Mouse (Mus musculus) adrenal gland, postnatal 4 days (tissue): ENCODE measurements around the gene Chrm4. TPM values are rescaled to one million over a fixed set of nuclear protein-coding genes. Genes with fewer than 3 reads are reported as not detected.

Experiments used
- DNase-seq, 2 experiments: peaks; one replicate each; pipeline ENCODE4 v3.0.0; 2021 to 2022; ENCODE audit warnings: low spot score in 2 of 2, mixed read lengths in 2 of 2
- microRNA-seq: library from miRNA; unstranded; fragments of <30 nt; microRNA quantifications from one replicate; pipeline ENCODE4 v1.2.0, GENCODE M21; 2021
- total RNA-seq, 2 experiments: library from RNA; stranded (reverse); gene quantifications; 2 replicates each; pipeline ENCODE4 v1.2.3; 2021

Chrm4 gene
- total RNA-seq, 2 experiments from 2014 or later = 0.34 to 0.42 TPM

DNA sequence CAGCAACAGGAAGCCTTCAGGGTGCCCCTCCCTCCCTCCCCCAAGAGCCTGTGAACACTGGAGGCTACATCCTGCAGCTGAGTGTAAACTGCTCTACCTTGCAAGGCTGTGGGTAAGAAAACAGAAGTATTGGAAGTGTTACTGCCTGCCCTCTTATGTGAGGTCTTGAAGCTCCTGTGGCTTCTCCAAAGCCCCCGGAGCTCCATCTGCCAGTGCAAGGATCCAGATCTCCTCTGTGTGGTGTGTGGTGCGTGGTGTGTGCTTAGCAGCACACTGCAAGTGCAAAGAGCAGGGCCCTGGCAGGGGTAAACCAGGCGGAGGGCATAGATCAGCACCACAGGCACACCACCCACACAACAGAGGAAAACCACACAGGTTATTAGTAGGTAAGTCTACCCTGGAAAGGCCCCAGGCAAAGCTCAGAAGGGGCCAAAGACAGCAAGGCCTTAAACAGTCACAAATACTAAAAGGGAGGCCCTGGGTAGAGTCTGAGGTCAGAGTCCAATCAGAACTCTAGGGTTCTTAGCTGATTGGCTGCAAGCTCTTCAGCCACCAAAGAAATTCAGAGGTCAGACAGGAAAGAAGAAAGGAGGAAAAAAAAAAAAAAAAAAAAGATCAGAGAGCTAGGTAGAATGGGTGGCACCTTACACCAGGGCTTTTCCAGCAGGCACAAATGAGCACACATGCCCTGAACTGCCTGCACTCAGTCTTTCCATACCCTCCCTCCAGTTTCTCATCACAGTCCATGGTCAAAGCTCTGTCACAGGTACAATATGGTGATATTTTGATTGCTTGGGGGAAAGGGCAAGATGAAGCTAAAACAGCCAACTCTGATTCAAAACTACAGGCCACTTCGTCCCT is 35.1 kb downstream of the Chrm4 start:
- DNase-seq = no peak

DNA sequence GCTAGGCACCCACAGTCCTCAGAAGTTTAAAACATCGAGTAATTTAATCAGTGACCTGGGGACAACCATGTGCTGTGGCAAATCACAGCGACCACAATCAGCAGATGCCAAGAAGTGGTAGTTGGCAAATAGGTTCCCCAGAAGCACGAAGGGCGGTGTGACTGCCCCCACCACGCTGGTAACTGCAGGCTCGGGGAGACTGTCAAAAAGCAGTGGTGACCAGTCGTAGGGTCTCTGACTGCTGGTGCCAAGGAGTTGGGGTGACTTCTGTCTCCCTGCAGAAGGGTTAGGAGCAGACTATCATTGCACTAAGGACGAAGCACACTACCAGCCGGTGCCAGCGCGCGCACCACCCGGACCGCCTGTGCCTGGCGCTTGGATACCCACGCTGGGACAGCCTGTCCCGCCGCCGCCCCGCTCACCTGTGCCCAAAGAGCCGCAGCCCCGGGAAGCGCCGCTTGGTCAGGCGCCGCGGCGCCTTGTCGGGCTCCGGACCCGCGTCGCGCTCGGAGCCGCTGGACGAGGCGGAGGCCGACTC is 35.9 kb downstream of the Chrm4 start:
- no peak for DNase-seq

DNA sequence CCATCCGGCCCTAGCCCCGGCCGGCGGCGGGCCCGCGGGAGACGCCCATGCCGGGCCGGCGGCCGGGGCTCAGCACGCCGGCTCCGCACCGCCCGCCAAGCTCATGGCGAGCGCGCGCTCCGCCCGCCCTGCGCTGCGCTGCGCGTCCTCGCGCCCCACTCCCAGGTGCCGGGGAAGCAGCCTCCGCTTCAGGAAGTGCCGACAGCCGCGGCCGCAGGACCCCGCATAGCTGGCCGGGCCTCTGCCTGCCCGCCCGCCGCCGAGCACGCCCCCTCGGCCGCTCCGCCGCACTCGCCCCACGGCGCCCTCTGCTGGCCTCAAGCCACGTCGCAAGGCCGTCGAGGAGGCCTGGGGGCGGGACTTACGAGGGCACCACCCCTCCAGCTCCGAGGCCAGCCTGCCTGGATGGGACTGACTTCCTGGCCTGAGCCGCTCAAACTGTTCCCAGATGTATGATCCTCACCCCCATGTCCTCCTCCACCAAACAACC is 36.4 kb downstream of the Chrm4 start:
- peak; percentile 96 to 98 for DNase-seq

DNA sequence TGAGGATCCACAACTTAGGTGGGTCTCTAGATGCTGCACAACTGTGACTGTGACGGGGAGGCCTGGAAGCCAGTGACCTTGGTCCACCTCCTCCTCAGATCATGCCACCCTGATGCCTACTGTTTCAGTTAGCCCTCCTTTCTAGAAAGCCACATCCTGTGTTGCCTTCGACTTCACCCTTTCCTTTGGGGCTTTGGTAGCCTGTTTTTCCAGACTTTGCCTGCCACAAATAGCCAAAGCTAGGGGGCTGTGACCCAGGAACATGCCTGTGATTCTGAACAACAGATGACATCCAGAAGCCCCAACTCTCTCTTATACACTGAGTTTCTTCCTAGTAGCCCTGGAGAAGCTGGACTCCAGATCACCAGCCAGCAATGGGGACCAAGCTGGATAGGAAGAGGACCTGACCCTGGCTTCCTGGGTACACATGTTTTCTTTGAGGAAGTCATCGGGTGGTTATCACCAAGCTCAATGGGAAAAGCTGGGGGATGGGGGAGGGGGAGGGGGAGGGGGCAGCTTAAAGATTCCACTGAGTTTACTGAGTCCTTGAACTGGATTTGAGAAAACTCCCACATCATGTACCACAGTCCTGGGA is 37.7 kb downstream of the Chrm4 start:
- no peak for DNase-seq

DNA sequence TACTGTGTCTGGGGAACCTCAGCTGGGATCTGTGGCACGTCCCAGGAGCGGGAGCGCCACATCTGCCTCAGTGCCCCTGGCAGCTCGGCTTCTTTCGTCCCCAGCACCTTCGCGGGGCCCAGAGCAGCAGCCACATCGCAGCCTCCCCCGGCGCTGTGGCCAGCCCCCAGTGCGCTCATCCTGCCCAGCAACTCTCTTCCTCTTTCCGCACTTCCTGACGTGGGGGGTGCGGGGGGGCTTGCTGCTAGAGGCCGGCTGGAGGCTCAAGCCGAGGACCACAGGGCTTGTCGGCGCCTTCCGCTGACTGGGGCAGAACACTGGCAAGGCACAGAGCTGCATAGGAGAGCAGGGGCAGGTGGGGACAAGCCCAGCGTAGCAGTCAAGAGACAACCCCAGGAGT is 38.4 kb downstream of the Chrm4 start:
- DNase-seq = no peak

DNA sequence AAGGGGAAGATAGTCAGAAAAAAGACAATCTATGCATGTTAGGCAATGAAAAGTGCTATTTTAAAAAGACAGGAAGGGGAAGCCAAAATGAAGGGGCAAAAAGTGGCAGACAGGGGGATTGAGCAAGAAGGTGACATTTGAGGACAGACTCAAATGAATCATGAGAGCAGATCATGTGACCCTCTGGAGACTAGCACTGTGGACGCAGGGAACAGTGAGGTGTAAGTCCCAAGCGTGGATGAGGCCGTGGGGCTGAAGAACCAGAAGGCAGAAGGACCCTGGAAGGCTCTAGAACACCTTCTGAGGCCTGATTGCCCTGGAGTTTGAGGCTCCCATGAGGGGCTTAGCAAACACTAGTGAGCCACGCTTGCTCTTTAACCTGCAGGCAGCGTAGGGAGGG is 39.3 kb downstream of the Chrm4 start:
- DNase-seq = no peak

DNA sequence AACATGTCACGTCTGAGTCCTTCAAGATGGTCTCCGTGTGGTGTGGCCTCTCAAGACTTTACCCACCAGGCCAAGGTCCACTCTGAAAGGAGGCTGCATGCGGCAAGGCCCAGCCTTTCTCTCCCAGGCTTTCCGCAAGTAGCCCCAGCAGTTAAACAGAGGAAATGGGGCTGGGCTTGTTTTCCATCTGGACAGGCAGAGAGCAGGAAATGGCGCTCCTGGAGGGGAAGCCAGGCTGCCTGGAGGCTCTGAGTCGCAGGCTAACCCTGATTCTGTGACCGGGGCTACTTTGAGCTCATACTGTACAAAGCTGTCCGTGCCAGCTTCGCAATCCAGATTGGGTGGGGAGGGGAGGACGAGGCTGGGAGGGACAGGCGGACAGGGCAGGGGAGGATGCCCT is 40.9 kb downstream of the Chrm4 start:
- no peak for DNase-seq

DNA sequence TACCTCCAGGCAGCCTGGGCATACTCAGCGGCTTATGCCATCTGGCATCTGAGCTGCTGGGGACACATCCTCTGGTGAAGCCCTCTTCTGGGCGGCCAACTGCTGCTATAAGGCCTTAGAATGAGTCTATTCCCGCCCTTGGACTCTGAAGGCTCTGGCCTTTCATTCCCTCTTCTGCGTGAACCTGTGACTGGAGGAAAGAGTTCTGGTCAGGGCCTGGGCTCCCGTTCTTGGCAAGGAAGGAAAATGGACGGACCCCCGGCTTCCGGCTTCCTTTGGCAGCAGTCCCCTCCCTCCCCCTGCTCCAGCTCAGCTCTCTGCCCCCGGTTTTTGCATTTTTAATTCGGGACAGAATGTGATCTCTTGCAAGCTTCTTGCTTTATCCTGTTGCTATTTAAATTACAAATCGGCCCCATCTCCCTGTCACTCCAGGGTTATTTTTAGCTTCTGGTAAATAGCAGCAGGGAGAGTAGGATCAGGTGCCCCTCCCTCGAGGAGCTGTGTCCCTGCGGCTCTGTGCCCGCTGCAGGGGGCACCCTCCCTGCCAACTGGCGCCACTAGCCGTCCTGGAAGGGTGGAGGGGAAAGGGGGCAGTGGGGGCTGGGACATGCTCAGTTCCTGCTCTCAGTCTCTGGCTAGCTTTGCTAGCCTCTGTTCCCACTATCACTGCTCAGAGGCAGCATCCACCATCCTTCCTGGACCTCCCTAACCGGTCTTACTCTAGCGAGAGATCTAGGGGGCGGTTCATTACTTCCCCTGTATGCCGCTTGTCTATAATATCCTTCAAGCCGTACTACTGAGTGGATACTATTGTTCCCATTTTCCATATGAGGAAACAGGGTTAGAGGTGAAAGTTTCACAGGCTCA is 44.4 kb downstream of the Chrm4 start:
- no peak for DNase-seq

DNA sequence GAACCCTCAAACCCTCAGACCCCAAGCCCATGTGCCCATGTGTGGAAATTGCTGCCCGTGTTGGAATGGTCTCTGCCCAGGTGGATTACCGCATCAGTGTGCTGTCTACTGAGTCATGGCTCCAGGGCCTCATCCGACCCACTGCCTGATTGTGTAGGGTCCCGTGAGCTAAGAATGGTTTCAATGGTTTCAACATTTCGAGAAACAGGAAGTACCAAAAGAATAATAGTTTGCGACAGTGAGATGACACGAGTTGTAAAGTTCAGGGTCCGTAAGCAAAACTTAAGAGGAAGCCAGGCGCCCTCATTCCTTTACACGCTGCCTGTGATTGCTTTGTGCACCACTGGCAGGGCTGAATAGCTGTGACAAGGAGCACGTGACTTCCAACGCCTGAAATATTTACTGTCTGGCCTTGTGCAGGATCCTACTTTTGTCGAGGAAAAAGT is 45.1 kb downstream of the Chrm4 start:
- DNase-seq = no peak

DNA sequence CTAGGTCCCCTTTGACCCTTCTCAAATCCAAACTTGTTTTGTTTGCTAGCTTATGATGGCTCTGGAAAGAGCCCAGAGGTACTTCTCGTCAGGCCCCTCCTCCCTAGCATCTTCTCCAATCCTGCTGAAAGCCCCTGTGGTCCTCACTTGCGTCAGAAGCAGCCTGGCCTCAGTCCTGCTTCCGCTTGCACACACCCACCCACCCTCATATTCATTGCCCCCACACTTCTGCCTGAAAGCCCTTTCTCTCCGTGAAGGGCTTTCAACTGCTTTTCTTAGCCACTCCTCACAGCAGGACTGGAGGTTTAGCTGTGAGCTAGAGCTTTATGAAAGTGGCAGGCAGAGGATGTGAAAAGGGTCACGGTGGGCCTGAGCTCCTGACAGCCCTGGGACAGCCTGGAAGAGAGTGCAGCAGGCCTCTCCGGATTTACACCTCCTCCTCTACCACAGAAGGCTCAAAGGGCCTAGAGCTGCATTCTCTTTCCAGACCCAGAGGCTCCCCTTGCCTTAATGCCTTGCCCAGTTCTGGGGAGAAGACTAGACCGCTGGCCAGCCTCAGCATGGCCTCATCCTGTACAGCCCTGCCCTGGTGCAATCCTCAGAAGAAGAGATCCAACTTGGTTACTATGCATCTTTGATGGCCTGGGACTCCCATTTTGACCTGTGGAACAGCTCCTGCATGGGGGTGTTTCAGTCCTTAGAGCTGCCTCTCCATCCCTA is 46.5 kb downstream of the Chrm4 start:
- no peak for DNase-seq

DNA sequence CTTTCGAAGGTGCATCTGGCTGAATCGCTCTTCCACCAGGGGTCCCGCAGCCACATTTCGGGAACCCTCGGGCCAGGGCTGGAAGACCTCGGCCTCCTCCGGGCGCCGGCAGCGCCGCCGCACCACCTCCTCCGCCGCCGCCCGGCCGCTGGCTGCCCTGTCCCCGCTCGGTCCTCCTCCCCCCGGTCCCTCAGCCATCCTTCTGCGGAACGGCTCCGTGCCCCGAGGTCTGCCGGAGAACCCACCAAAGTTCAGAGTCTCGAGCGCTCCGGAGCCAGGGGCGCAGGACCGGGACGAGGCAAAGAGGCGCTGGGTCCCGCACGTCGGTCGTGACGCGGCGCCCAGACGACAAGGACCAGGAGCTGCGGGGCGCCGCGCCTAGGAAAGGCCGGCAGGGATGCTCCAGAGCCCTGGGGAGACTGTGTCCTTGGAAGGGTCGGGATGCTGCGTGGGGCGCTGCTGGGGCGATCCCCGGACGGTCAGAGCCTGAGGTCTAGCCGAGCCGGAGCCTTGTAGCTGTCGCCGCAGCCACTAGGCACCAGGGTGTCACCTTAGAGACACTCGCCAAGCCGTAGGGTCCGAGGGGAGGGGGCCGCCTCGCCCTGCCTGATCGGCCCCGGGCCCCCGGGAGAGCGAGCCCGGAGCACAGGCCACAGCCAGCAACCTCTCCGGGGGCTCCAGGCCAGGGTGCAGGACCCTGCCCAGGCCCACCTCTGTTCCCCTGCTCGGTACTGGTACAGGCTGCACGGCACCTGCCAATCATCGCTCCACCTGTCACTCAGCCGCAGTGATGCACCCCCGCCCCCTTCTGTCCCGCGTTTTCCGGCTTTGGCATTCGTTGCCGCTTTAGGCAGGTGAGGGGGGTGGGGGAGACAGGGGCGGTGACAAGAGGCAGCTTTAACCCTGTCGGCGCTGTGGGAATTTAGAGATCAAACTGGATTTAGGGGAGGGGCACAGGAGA is 48.8 kb downstream of the Chrm4 start, which contains the start of gene Dgkz:
TSS of gene Dgkz (minus strand) at position 284 of the 961 bp plus-strand sequence.
- DNase-seq = no peak

DNA sequence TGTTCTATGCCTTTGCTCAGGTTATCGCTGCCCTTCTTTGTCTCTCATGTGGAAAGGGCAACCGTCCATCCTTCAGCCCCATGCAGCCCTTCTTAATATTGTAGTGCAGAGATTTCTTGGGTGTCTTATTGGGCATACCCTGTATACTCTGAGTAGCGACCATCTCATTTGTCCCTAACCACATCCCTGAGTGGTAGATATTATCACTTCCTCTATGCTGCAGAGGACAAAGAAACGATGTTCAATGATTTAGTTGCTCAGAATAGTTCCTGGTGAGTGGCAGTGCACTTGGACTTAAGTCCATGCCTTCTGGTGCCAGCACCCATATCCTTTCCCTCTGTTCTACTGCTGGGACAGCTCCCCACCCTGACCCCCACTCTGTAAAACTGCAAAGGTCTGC is 50.9 kb downstream of the Chrm4 start:
- no peak for DNase-seq

Small RNA genes within 50 kb of the gene (microRNA-seq; reads per million reads assigned to microRNA genes)
- gene Mir6999 = not detected

Other genes with a start within 250 kb of the Chrm4 start
- gene Atg13, start 216.7 kb upstream of the Chrm4 start, total RNA-seq = 10 to 100 TPM; 62.3 to 64.2 TPM
- 10 to 100 TPM; 13.5 to 14.6 TPM for gene Harbi1, start 216.4 kb upstream of the Chrm4 start, total RNA-seq
- gene Ambra1, start 197.1 kb upstream of the Chrm4 start, total RNA-seq = 10 to 100 TPM; 37.3 to 40.9 TPM
- gene Mdk, start 5.0 kb downstream of the Chrm4 start, total RNA-seq = 100 to 1,000 TPM in 1 of 2 experiments, 10 to 100 TPM in 1; 79.3 to 138 TPM
- gene Gm9821, start 18.5 kb downstream of the Chrm4 start, total RNA-seq = not detected
- gene Dgkz, start 48.6 kb downstream of the Chrm4 start, total RNA-seq = 10 to 100 TPM; 91.3 to 98.4 TPM
- gene Creb3l1, start 97.3 kb downstream of the Chrm4 start, total RNA-seq = 10 to 100 TPM; 20.0 to 22.7 TPM
- gene Phf21a, start 165.9 kb downstream of the Chrm4 start, total RNA-seq = 100 to 1,000 TPM; 108 to 115 TPM